Mouse (Mus musculus) spleen, adult 18-20 months (tissue): ENCODE measurements at regions not wholly inside any gene's neighbourhood (a gene's known extent, or its start where the extent isn't known, plus 50 kb on each side); places are given as distances from the start of the nearest gene placed in this dataset.

Source experiments
- DNase-seq, 2 experiments: peaks; one replicate each; pipeline ENCODE4 v3.0.0; 2022; ENCODE audit warnings: mixed read lengths in 2 of 2

- no peak for DNase-seq
Observed at GRCm38 (mm10) chr14:80249882-80250281, 266.0 kb downstream of the Olfm4 start.

- no peak for DNase-seq
Observed at GRCm38 (mm10) chr14:80257086-80257485, 273.2 kb downstream of the Olfm4 start.

- no peak for DNase-seq
Observed at GRCm38 (mm10) chr14:80263173-80263572, 279.3 kb downstream of the Olfm4 start.

DNA sequence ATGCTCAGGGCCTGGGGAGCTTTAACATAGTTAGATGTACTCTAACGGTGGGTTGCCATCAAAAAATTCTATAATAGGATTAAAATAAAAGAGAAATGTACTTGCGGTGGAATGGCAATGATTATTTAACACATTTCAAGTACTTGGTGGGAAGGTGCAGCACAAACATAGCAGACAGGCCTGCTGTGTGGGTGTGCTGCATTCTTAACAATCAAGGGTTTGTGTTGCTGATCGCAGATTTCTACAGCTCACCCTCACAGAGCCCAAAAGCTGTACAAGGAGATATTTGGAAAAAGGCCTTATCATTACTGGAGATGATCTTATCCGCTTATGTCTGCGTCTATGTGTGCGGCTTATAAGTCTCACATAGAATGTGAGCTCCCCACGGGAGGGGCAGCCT is 281.2 kb downstream of the Olfm4 start:
- no peak for DNase-seq

- no peak for DNase-seq
Observed at GRCm38 (mm10) chr14:80269179-80269951, 285.5 kb downstream of the Olfm4 start.

DNA sequence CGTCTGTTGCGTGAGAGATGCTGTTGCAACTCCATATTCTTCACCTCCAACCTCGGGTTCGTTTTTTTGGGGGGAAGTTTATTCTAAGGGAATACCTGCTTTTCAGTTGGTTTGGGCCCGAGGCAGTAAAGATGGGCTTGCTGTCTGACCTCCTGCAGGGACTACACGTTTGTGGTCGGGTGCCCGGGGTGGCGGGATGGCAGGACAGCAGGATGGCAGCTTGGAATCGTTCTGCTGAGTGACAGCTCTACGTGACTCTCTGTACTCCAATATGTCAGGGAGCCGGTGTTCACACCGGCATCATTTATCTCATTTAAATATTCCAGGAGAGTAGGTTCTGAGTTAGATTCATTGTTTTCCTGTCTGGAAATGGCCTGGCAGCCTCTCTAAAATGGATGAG is 286.2 kb downstream of the Olfm4 start:
- DNase-seq = no peak

DNA sequence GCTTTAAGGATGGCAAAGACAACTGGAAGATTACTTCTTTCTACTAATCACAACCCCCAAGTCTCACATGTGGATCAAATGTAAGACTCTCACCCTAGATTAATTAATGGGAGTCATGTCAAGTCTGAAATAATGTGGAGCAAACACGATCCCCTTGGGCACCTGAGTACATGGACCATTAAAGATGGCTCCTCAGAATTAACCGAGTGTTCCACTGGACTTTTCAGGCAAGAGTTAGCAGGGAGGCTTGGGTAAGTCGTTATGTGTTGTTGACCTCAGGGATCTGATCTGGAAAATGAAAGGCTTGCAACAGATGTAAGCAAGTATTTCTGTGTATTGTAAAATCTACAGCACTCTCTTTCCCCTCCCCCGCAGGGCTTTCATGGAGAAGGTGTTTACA is 296.3 kb downstream of the Olfm4 start:
- no peak for DNase-seq

- no peak for DNase-seq
Observed at GRCm38 (mm10) chr14:80283726-80284125, 299.8 kb downstream of the Olfm4 start.

GRCm38 (mm10) chr14:80291360-80291759 is 307.5 kb downstream of the Olfm4 start:
- no peak for DNase-seq

- DNase-seq = no peak
Observed at GRCm38 (mm10) chr14:80293378-80293777, 309.5 kb downstream of the Olfm4 start.

- DNase-seq = no peak
Observed at GRCm38 (mm10) chr14:80329651-80330050, 345.8 kb downstream of the Olfm4 start.

DNA sequence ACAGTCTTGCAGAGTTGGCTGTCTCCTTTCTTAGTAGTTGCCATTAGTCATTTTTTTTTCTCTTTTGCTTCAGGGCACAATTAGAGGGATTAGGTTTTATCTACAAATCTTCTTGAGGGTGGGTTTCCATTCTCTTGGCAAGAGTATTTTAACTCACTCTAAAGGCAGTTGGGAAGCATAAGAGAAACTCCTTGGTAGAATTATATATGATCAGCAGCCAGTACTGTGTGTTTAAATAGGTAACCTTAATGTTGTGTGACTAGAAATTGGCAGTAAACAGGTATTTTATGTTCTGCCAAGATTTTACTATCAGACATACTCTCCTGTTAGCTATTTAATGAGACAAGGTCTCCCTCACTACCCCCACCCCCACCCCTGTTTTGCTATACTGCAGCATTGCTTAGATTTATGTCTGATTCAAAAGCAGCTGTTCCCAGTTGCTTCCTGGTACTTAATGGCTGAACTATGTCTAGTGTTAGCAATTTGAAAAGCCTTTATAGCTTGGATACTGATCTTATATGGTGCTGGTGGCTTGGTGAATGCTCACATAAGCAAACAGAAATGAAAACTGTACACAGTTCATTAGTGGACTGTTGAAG is 378.2 kb downstream of the Olfm4 start:
- no peak for DNase-seq

DNA sequence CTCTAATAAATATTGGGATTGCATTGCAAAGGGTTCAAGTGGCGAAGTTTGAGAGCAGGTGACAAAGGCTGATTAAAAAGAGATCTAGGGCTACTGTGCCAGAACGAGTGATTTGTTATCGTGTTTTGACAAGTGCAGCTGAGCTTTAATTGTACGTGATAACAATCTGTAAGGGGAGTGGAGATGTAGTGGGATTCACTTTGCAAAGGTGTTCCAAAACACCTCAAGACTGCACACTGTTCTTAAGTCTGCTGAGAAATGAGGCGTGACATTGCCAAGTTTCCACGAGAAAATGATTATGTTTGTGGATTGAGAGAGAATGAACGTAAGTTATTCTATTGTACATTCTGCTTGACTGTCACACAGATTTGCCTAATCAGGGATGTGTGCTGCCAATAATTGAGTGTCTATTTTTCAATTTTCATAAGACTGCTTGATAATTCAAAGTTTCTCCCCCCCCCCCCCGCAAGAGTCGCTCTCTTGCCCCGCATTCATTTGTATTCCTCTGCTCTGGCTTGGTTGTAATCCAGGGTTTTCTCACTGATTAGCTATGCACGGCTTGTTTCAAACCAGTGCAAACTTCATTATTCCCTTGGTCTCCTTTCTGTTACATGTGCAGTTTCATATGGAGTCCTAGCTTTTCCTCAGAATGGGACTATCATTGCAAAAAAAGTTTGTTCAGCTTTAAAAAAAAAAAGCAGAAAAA is 385.7 kb downstream of the Olfm4 start:
- DNase-seq = no peak

DNA sequence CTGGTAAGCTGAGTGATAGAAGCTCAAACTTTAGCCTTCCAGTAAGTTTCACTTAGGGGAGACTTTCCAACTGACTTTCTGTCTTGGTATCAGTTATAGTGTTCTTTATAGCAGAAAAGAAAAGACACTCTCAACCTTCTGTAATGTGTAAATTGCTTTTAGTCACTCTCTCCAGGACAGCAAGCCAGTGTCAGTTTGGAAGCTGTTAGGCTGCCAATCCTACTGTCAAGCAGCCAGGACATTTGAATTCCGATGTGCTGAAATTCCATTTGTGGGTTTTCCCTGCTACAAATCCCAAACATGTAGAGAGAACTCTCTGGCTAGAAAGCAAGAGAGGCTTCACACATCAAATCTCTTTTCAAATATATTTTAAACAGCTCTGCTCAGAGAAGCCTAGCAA is 390.4 kb downstream of the Olfm4 start:
- no peak for DNase-seq

GRCm38 (mm10) chr14:80377064-80377463 is 393.2 kb downstream of the Olfm4 start:
- DNase-seq = no peak

GRCm38 (mm10) chr14:80391418-80391817 is 407.5 kb downstream of the Olfm4 start:
- no peak for DNase-seq

- DNase-seq = no peak
Observed at GRCm38 (mm10) chr14:80408317-80408716, 424.4 kb downstream of the Olfm4 start.

- DNase-seq = no peak
Observed at GRCm38 (mm10) chr14:80418810-80419325, 435.0 kb downstream of the Olfm4 start.

DNA sequence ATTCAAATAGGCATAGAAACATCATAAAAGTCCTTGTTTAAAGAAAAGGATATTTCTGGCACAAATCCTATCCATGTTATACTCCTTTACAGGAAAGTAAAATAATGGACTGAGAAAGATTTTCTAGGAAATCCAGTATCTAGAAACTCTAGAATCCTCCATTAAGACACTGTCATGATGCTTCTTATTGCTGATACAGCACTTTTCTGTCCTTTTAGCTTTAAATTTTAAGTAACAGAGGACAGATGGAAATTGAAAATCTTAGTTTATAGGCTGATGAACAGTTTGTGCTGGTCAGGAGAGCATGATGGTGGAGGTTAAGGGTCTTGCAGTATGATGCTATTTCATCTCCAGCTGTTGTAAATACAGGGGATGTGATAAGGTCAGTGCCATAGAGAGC is 459.9 kb downstream of the Olfm4 start:
- DNase-seq = no peak

DNA sequence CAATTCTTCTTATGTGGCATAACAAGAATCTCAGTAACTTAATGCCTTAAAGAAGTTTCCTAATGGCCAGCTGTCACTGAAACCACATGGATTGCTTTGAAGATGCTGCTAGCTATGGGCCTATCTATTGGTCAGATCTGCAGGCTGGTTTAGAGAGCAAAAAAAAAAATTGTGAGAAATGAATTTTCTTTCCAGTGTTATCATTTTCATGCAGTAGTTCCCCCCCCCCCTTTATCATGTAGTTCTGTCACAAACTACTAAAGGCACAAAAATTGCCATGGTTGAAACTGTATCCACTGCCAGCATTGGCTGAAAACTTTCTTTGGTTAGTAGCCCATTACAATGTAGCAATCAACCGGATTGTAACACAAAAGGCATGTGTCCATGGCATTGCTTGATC is 487.6 kb downstream of the Olfm4 start:
- DNase-seq = no peak

DNA sequence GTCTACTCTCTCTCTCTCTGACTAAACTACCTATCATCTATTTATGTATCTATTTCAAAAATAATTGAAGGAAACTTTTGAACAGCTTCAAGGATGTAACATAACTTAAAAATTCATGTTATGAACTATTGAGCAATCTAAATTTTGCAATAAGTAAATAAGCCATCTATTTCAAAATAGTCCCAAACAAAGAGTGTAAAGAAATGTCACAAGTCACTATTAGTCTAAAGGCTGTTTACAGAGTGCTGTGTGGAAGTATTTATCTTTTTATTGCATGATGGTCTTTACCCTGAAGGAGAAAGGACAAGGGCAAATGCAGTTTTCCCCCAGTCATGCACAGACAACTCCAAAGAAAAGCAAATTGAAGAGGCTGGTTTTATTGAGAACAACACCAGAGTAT is 496.0 kb downstream of the Olfm4 start:
- no peak for DNase-seq

GRCm38 (mm10) chr14:80482771-80483170 is 498.9 kb downstream of the Olfm4 start:
- DNase-seq = no peak

DNA sequence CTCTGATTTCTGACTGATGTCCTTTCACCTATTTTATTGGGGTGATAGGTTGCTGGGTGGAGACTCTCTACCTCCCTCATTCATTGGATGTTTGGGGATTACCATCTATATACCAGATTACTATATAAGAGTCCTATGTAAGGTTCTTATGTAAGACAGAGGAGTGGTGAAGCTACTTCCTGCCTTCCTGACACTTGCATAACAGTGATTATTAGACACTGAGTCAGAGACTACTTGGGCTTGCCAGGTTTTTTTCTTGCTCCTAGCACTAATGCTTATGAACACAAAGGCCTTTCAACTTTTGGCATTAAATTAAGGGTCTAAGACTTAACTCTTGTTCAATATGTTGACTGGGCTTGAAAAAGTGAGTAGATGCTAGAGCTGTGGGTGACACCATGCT is 500.4 kb downstream of the Olfm4 start:
- DNase-seq = no peak

- no peak for DNase-seq
Observed at GRCm38 (mm10) chr14:80485149-80485548, 501.3 kb downstream of the Olfm4 start.
